Mouse (Mus musculus): ENCODE measurements around the gene Lekr1. TPM values are rescaled to one million over a fixed set of nuclear protein-coding genes. Genes with fewer than 3 reads are reported as not detected.

Gene Lekr1
- total RNA-seq, 2 experiments from 2014 or later = 2.3 to 2.4 TPM

GRCm38 (mm10) chr3:65654541-65655206, 11.4 kb upstream of the Lekr1 start:
- intact Hi-C loops (cut with DNase I) = loop anchor here (5.0 kb wide), 1 partner anchor 208 kb away; no protein-coding TSS in a partner anchor
- no peak for DNase-seq

DNA sequence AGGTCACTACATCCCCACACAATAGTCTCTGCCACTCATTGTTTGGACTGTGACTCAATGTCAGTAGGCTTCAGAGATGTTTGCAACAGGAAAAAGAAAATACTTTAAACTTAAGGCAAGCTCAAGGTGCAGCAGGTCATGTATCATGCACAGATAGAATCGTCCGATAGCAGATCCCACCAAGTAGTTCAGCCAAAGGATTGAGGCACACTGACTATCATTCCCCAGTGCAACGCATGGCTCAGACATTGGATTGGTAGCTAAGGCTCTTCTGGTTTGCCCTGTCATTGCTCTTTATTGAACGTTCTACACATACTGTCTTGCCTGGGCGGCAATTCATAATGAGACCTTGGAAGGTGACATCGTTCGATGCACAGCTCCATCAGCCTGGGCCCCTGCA, 9.6 kb upstream of the Lekr1 start:
- no peak for DNase-seq
- intact Hi-C loops (cut with DNase I) = loop anchor here (5.0 kb wide), 1 partner anchor 206 kb away; no protein-coding TSS in a partner anchor

DNA sequence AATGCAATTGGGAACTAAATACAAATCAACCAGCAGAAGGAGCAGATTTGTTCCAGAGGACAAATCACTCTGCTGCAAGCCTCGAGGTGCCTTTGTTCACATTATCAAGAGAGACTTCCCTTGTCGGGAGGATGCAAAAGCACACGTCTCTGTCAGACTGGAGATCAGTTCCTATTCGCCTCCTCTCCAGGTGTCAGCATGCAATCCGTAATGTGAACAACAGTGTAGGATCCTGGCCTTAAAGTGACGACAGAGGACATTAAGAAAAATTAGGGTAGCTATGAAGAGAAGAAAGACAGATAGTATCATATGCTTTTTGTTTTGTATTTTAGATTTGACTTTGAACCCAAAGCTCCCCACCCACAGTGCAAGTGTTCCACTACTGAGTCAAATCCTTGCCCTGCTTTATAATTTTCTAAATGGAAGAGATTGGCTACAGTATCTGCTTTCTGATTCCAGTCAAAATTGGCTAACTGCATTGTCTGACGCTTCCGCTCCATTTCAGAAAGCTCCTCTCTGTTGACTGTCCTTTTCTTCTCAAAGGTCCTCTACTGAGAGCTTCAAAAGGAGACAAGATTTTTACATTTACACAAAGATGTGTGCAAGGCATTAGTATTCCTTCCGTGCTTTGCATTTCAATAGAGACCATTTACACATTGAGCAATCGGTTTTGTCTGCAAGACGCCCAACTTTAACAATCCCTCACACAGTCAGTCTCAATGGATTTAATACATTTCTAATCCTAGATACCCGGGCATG, 8.9 kb upstream of the Lekr1 start:
- intact Hi-C loops (cut with DNase I) = loop anchor here (5.0 kb wide), 1 partner anchor 205 kb away; no protein-coding TSS in a partner anchor
- DNase-seq = no peak

DNA sequence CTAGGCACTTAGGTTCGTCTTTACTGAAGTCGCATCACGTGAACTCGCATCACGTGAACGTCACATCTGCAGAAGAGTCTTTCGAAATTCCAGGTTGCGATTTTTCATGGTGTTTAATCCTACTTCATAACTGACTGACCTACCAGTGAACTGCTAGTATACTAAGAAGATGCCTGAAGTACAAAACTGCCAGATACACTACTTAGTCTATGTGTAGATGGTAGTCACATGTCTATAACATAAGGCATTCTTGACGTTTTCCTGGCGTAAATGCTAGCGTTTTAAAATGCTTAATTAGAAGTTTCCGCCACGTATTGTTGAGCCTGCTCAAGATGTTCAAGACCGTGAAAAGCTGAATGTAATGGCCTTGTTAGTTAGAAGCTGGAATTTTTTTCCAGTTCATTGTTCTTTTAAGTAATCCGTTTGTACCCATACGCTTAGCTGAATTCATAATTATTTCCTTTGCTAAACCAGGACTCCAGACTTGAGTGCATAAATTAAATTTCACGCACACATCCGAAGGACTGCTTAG, 7.9 kb upstream of the Lekr1 start:
- no peak for DNase-seq
- intact Hi-C loops (cut with DNase I) = loop anchor here (5.0 kb wide), 1 partner anchor 204 kb away; no protein-coding TSS in a partner anchor

- intact Hi-C loops (cut with DNase I) = loop anchor here (1.0 to 5.0 kb wide), 2 partner anchors 130 to 203 kb away; no protein-coding TSS in a partner anchor
Observed at GRCm38 (mm10) chr3:65658721-65659619, 7.1 kb upstream of the Lekr1 start.

GRCm38 (mm10) chr3:65659620-65659932, 6.5 kb upstream of the Lekr1 start:
- intact Hi-C loops (cut with DNase I) = loop anchor here (1.0 to 5.0 kb wide), 2 partner anchors 130 to 203 kb away; no protein-coding TSS in a partner anchor

More at GRCm38 (mm10) chr3:65658721-65659619, 7.1 kb upstream of the Lekr1 start:
- peak; percentile 70 to 82 for DNase-seq

DNA sequence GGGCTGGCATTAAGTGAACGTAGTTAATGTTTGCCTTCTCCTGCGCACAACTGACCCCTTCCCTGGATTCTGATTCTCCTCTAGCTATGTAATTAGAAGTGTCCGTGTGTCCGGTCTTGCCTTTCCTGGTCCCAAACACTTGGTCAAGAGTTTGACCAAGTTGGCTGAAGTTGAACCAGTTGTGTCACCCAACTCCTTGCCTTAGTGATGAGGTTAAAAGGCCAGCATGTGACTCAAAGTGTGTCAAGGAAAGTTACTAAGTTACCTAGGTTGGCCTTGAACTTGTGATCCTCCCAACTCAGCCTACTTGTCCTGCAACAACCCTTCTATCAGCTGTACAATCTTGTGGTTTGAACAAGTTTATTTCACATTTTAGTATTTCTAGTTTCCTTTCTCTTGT, 5.7 kb upstream of the Lekr1 start:
- intact Hi-C loops (cut with DNase I) = no loop called here
- no peak for DNase-seq

More at GRCm38 (mm10) chr3:65659620-65659932, 6.5 kb upstream of the Lekr1 start:
- no peak for DNase-seq

- DNase-seq = no peak
- intact Hi-C loops (cut with DNase I) = no loop called here
Observed at GRCm38 (mm10) chr3:65661731-65662130, 4.3 kb upstream of the Lekr1 start.

DNA sequence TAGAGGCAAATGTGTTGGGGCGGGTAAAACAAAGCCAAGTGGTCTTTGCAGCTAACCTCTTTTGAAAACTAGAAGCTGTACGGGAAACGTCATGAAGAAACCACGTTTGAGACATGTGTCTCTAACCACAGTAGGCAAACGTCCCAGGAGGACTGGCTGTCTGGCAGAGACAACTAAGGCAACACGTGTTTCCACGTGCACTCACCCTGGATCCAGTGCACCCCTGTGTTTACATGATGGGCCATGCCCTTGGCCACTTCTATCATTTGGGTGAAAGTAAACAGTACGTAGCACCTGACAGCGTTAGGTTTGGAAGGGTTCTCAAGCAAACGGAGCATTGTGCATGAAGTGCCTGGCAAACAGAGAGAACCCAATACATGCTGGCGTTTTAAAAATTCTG, 2.9 kb upstream of the Lekr1 start:
- intact Hi-C loops (cut with DNase I) = no loop called here
- peak in 1 of 2 experiments; percentile 21 for DNase-seq

DNA sequence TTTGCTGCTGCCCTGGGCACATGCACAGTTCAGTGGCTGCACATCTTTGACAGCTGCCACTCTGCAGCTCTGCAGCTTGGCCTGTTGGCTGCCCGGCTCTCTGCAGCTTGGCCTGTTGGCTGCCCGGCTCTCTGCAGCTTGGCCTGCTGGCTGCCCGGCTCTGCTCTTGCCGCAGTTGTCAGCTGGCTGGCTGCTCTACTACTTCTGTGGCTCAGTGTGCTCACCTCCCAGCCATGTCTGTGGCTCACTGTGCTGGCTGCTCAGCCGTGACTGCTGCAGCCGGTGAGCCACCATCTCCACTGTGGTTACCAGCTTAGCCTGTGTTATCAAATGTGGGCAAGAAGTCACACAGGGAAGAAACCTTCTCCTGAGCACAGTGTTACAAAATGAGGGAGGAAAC, 4.2 kb downstream of the Lekr1 start:
- intact Hi-C loops (cut with DNase I) = no loop called here
- DNase-seq = no peak

- intact Hi-C loops (cut with DNase I) = no loop called here
Observed at GRCm38 (mm10) chr3:65673725-65674124, 7.7 kb downstream of the Lekr1 start.

GRCm38 (mm10) chr3:65680612-65681011, 14.6 kb downstream of the Lekr1 start:
- intact Hi-C loops (cut with DNase I) = no loop called here
- no peak for DNase-seq

More at GRCm38 (mm10) chr3:65673725-65674124, 7.7 kb downstream of the Lekr1 start:
- DNase-seq = peak; percentile 16 to 29

- intact Hi-C loops (cut with DNase I) = no loop called here
- no peak for DNase-seq
Observed at GRCm38 (mm10) chr3:65689705-65690104, 23.7 kb downstream of the Lekr1 start.

DNA sequence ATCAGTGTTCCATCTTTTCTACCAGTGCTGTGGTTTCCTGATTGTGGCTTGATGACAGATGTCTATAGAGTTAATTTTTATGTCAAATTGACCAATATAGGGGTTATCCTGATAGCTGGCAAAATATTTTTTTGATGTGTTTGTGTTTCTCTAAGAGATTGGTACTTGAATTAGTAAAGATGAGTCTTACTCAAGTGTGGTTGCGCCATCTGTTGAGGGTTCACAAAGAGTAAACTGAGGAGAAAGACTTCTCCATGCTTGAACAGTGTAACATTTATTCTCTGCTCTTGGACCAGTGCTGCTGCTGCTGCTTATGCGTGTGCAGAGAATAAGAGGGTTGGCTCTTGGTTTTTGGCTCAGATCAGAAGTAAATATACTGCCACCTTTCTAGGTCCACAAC, 24.8 kb downstream of the Lekr1 start:
- DNase-seq = no peak
- intact Hi-C loops (cut with DNase I) = no loop called here

- intact Hi-C loops (cut with DNase I) = no loop called here
- no peak for DNase-seq
Observed at GRCm38 (mm10) chr3:65699704-65700103, 33.7 kb downstream of the Lekr1 start.

DNA sequence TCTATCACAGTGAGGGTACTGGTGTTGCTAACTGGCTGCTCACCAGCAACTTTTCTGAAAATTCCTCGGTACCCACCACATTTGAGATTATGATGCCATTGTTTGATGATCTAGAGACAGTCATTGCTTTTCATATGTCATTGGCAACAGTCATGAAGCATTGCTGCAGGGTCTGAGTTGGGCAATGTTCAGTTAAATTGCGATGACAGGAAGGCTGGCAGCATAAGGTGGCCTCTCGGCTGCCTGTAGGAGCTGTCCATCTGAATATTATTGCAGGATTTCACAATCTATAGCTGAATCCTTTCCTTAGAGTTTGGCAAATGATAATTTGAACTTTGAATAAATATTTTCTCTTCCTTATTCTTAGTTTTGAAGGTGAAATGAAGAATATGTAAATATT, 48.3 kb downstream of the Lekr1 start:
- intact Hi-C loops (cut with DNase I) = no loop called here
- DNase-seq = no peak

GRCm38 (mm10) chr3:65717406-65717805, 51.4 kb downstream of the Lekr1 start:
- intact Hi-C loops (cut with DNase I) = no loop called here

DNA sequence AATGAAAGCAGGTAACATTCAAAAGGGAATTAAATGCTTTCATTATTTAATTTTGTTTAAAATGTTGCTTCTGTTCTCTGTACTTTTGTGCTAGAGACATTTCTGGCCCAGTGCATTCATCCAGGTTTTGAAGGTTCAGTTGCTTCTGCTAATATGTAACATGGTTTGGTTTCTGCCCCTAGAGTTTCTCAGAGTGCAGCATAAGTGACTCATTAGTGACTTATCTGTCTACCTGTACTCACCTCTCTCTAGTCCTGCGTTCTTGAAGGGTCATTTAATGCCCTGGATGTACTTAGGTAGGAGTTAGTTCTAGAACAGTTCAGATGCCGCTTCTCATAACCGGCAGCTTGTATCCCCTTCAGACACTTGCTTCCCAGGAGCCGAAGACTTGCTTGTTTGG, 56.9 kb downstream of the Lekr1 start:
- DNase-seq = no peak
- intact Hi-C loops (cut with DNase I) = no loop called here

More at GRCm38 (mm10) chr3:65717406-65717805, 51.4 kb downstream of the Lekr1 start:
- no peak for DNase-seq

GRCm38 (mm10) chr3:65723664-65724063, 57.6 kb downstream of the Lekr1 start:
- intact Hi-C loops (cut with DNase I) = no loop called here
- DNase-seq = no peak

DNA sequence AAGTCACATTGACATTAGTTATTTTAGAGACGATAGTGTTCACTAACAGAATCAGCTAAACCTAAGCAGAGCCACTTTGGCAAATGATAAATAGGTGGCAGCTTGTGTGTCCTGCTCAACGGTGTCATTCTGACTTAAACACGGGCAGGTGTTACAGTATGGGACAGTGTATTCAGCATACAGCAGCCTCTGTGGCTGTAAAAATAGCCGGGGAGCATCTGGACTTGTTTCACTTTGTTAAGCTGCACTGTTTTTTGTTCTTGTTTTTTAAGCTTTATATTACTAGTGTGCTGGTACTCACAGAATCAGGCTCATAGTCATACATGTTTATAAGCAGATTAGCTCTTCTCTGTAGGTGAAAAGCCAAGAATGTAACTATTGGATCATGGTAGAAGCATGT, 71.8 kb downstream of the Lekr1 start:
- DNase-seq = no peak
- intact Hi-C loops (cut with DNase I) = no loop called here

All from heart, postnatal 36 days (tissue).